Mouse (Mus musculus) adrenal gland, postnatal 4 days (tissue): ENCODE results near the gene Arhgap24. TPM values are rescaled to one million over a fixed set of nuclear protein-coding genes. Genes with fewer than 3 reads are reported as not detected.

Experiments
- DNase-seq, 2 experiments: peaks; one replicate each; pipeline ENCODE4 v3.0.0; 2021 to 2022; ENCODE audit warnings: low spot score in 2 of 2, mixed read lengths in 2 of 2
- total RNA-seq, 2 experiments: library from RNA; stranded (reverse); gene quantifications; 2 replicates each; pipeline ENCODE4 v1.2.3; 2021

The Arhgap24 gene
- total RNA-seq, 2 experiments from 2014 or later: 19.0 to 38.6 TPM

DNA sequence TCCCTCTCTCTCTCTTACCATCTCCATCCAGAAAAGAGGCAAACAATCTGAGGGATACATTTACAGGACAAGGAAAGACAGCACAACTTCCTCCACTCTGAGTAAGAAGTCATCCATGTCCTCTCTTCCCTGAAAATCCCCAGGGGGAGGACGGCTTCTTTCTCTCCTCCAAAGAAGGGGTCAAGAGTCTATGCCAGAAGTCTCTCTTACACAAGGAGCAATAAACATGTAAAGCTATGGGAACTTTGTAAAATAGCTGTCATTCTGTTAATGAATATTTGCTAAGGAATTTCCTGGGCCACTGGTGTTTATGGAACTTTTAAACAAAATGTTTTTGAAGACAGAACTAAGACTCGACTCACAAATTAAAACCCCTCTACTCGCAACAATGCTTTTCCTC lies 248.3 kb downstream of the Arhgap24 start:
- no peak for DNase-seq

DNA sequence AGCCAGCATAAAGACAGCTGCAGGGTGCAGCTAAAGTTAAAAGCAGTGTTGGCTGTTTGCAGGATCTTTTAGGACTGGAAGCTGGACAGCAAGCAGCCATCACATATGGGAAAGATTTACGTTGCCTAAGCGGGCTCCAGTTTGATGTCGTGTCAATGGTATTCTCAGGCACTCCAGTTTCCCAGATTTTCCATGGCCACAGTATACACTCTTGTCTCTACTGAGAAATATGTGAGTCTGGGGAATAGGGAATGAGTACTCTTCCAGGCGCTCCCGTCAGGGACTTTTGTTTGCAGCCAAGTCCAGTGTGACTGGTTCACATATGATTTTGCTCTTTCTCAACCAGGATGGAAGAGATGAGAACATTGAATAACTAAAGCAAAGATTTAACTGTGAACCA lies 254.9 kb downstream of the Arhgap24 start:
- no peak for DNase-seq

DNA sequence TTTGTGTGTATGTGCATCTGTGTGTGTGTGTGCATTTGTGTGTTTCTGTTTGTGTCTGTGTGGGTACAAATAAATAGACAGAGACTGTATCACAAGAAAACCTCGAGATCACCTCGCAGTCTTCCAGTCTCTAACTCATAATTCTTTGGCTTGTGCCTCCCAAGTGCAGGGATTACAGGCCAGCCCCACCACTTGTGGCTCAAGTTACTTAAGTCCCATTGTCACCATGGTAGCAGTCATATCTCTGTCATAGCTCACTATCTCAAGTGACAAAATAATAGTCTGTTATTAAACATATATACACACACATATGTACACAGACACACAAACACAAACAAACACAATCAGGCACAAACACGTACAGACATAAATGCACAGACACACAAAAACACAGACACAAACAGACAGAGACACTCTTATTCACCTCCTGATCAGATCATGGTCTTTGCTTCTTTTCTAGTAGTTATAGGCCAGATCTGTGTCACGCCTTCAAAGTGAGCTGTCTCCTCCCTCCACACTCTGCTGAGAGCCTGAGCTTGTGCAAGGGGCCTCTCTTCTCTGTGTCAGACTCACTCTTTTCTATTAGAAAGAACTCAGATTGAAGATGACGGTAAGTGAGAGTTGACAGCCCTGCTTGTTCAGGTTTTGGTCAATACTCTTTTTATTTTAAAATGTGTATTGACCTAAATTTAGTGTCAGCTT lies 261.5 kb downstream of the Arhgap24 start:
- DNase-seq: no peak

DNA sequence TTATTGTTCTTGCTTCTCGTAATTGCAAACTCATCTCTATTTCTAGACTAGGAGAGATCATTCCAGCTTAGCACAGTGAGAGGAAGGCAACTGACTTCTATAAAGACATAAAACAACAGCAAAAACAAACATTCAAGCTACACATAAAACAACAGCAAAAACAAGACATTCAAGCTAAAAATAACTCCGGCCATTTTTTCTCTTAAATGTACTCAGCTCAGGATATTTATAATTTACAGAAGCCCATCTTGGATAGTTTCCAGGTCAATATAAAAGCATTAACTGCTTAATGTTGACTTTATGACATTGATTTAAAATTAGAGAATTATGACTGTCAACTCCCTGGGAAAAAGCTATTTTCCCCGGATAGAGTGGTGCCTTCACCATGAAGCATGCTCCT lies 262.2 kb downstream of the Arhgap24 start:
- no peak for DNase-seq

DNA sequence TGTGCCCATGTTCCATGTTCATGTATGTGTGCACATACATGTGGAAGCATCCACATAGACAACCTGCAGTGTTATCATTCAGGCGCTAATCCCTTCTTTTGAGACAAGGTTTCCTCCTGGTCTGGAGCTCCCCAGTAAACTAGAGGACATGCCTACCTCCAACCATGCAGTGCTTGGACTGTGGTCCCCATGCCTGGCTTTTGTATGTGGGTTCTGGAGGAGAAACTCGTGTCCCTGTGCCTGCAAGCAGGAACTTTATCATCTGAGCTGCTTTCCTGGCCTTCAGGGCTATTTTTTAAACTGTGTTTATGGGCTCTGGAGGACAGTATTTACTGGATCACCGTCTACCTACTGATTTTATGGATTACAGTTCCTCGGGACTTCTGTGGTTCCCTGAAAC lies 262.9 kb downstream of the Arhgap24 start:
- DNase-seq: no peak

DNA sequence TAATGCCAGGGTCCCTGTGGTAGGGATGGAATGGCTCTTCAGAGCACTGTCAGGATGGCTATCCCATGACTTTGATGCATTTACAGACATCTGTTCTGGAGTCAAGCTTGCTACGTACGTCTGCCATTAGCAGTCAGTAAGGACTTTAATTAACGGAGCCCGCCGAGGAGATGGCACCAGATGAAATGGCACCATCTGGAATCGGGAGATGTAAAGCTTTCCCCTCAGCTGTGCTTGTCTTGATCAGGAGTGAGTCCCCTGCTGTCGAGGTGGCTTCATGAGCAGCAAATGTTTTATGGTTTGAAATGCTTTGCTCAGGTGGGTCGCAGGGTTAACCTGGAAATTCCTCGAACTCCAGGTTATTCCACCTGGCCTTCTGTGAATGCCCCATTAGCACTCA lies 267.0 kb downstream of the Arhgap24 start:
- no peak for DNase-seq

DNA sequence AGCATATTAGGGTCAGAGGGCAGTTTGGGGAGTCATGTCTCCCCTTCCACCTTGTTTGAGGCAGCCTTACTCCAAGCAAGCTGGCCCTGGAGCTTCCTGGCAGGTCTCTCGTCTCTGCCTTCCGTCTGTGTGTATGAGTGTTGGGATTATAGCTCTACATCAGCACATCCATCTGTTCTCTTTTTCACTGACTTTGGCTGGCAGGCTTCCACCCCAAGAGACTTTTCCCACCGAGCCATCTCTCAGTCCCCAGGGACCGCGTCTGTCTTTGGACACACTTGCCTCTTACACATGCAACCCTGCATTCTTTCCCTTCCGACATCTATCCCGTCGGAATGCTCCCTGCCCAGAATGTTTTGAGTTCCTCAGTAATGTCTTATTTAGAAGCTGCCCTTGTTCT lies 267.8 kb downstream of the Arhgap24 start:
- DNase-seq: no peak

DNA sequence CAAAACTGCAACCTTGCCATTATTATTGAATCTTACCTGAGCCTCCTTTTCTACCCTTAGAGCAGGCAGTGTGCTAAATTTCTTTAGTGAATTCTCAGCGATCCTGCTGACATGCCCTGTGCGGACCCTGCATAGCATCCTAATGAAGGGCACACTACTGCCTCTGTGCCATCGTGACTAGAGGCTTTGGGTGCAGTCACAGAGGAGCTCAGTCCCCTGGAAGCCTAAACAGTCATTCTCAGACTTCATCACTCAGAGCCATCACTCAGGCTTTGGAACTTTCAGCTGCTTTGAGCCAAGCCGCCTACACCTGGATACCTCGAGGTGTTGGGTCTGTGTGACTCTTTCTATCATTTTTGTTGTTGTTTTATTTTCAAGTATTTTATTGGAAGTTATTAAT lies 269.5 kb downstream of the Arhgap24 start:
- no peak for DNase-seq

DNA sequence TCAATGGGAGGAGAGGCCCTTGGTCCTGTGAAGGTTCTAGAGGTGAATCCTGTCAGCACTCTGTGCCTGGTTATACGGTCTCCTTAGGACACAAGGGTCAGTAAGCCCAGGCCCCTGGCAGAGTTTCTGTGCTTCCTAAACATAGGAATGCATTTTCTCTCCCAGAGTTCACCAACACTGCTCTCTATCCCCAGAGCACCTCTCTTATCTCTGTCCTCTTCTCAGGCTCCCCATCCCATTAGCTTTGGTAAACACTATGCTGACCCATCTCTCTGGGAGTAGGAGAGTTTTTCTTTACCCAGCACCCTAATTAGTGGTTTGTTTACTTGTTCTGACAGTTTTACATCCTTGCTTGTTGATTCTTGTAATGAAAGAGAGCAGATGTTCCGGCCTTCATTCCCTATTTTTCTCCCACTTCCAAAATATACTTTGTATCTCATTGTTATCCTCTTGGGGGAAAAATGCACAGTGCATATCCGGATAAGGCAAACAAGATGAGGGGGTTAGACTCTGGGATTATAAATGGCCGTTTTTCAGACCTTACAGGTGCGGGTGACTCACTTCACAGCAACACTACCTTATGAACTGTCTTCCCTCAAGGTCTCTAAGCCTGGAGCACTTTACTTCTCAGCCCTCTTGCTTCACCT lies 270.6 kb downstream of the Arhgap24 start:
- no peak for DNase-seq

DNA sequence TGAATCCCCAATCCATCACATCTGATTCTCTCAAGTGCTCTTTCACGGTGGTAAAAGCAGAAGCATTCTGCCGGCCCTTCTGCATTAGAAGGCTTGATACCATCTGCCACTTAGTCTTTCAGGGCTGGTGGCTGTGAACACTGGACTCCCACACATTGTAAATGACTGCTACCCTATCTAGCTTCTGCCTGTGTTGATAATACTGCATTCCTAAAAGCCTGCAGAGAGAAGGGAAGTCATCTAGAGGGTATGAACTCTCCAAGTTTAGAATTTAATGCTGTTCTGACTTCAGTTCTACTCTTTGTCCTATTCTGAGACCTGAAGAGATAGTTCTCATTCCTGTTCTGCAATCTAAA lies 271.1 kb downstream of the Arhgap24 start:
- no peak for DNase-seq

DNA sequence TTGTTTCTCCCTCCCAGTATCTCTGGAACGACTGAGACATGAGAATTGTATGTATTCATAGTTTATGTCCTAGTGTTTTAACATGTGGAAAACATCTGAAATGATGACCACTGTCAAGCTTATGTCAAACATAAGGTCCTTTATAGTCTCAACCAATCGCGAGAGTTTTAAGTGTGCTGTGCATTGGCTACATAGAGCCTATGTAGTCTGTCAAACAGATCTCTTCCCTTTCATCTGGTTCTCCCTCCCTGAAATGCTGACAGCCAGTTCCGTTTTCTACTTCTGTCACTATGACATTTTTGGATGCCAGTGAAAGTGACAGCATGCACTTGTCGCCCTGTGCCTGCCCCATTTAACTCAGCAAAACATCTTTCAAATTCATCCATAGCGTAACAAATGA lies 275.8 kb downstream of the Arhgap24 start:
- no peak for DNase-seq

DNA sequence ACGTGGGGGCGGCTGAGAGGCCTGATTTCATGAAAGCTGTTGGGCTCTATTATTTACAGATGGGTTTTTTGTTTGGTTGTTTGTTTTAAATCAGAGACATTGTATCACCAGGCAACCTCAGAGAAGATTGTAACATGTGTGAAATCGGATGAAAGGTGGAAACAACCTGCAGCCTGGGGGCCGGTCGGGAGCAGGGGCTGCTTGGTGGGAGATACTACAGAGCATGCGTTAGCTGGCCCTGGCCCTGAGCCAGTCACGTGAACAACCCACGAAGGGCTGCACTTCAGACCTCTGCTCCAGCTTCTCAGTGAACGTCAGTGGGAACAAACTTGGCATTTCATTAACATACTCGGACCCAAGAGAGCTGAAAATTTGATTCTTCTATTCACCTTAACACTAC lies 284.5 kb downstream of the Arhgap24 start:
- DNase-seq: no peak

DNA sequence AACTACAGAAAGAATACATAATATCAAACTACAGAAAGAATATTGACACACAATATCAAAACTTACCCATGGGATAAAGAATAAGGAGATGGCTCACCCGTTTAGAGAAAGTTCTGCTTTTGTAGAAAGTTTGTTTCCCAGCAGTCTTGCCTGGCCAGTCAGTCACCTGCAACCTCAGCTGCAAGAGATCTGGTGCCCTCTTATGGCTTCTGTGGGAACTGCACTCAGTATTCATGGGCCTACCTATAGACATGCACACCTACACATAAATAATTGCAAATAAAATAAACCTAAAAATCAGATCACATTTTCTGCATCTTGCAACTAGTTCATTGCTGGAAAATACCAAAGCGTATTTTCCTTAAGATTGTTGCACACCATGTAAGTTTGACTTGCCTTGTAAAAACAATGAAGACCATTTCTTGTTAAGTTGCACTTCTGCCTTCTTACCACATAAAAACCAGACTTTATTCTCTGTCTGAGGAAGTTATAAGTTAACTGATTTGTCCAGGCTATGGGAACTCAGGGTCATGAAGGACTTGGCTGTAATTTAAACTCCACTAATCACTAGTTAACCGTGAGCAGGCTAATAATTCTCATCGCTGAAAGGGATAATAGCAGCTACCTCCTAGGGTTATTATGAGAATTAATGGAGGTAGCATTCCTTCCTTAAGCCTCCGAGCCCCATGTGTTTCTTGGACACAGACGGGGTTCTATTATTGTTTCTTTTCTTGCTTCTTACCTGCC lies 285.3 kb downstream of the Arhgap24 start:
- DNase-seq: no peak

DNA sequence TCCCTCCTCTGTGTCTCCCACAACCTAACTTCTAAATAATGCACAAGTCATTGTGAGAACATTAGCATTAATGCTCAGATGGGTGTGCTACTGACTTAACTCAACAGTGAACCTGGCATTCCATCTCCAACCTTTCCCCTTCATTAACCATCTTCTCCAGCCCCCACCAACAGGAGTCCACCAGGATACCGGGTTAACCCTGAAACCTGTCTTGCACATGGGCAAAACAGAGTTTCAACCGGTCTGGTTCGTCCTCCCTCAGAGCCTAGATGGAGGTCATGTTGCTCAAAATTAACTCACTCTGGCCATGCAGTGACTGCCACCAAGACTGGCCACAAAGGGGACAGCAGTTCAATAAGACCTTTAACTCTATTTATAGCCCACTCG lies 285.9 kb downstream of the Arhgap24 start:
- no peak for DNase-seq

DNA sequence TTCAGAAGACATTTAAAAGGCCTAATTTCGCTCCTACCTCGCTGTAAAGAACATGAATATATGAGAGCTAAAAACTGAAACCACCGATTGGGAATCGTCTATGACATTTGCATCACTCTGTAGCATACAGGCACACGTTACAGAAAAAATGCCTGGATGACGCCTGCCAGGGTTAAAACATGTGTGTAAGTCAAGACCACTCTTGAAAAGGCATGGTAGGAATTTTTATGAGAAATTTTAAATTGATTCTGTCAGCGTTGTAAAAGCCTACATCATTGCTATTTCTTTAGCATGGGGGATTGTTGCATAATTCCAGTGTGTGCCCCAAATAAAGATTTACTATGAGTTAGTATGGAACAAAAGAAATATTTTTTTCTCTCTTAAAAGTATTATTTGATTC lies 286.6 kb downstream of the Arhgap24 start:
- no peak for DNase-seq

DNA sequence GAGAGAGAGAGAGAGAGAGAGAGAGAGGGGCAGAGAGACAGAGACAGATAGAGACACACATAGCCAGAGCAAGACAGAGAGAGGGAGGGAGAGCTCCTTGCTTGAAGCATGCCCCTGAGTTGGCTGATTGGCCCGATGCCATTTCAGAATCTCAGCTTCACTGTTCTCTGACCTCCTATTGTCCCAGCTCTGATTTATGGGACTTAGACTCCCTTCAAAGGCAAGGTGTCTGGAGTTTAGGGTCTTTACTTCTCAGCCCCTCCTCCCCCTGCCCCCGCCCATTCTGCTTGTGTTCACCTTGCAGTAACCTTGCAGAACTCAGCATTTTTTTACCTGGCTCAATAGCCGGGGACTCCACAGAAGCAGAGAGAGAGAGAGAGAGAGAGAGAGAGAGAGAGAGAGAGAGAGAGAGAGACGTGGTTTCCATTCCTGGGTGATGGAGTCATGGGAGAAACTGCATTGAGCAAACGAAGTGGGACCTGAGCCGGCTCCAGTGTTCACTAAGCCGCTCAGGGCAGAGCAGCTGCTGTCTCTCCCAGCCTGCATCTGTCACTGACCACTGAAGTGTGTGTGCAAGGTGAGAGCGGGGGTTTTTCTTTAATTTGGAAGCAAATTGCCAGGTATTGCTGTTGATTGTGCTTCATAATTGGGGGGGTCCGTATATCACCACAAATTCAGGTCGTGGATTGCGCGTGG lies 287.3 kb downstream of the Arhgap24 start:
- no peak for DNase-seq

DNA sequence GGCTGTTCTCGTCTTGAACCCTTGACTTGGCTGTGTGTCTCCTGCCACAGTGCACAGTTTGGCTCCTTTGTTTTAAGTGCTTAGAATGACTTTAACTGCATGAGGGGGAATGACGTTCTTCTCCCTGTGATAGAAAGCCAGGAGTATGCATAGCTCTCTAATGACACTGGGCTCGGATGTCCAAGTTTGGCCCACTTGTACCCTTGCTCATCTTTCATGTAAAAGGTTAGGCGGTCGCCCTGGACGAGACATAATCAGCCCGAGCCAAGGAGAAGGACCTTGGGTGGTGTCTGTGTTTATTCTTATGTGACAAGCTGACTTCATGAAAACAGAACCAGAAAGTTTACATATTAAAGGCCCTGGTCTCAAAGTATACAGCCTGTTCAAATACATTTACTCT lies 289.4 kb downstream of the Arhgap24 start:
- DNase-seq: no peak

DNA sequence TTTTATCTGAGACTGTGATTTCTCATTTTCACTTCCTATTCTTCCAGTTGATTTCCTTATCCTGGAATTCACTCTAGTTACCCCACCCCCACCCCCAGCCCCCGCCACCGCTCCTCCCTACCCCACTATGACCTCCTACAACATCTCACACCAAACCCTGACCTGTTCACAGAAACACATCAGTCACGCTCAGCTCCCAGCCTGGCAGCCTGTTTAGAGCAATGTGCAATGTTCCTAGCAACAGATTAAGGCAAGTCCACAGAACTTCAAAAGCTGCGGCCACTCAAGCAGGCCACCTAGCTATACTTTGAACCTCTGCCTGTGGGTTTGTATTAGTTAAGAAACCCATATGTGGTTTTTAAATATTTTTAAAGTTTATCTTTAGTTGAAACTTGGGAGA lies 293.3 kb downstream of the Arhgap24 start:
- no peak for DNase-seq

DNA sequence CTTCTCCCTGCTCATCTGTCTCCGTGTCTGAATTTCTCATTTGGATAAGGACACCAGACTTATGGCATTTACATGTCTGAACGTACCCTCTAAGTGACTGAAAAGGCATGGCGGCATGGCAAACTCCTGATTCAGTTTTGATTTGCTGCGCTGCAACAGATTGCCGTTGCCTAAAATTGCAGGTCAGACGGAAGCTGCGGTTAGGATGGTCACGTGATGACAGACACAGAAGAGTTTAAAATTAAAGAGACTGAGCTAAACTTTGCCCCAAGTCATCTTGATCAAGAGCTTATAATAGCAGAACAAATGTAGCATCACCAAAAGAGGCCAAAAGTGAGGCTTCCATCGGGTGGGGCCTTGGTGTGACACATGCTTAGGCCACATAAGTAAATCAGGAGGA lies 296.1 kb downstream of the Arhgap24 start:
- DNase-seq: no peak

DNA sequence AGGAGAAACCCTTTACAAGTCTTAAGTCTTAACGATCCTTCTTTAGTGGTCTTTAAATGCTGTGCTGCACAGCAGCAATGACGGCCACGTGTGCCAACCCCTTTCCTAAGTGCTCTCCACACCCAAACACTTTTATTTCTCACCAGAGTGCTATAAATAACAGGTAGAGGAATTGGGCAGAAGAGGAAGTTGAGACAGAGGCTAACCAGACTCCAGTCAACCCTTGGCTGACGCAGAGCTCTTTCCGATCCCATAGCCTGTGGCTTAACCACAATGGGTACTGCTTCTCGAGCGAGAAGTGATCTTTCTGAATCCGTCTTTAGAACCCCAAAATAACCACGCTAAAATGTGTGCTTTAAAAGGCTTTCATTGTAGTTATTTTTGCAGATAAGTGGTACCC lies 296.7 kb downstream of the Arhgap24 start:
- no peak for DNase-seq

DNA sequence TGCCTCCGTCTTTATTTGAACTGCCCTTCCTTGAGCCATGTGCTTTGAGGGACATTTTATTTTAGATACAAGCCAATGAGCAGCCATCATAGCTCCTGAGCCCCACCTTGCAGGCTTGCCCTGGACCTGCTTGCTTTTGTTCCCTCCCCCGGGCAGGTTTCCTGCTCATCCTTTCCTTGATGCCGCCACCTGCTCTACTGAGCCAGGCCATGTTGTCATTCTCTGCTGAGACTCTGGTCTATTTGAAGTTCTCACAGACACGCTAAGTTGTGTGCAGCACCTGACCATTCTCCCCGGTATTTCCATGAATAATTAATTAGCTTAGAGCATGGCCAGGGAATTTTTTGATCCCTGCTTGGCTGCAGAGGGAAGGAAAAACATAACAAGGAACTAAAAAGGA lies 297.1 kb downstream of the Arhgap24 start:
- no peak for DNase-seq

DNA sequence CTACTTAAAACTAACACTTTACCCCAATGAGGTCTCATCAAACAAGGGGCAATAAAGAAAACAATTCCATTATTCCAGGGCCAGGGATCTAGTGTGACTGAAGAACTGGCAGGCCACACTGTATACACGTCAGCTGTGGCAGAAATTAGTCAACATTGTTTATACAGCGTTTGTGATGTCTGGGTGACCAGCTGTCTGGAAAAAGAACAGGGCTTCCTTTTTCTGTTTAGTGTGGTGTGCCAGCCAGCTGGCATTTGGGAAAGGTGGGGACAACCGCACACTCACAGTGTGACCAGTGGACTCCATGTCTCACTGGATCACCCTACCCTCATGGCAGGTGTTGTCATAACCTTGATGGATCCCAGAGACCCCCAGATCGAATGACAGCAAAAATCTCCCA lies 302.4 kb downstream of the Arhgap24 start:
- no peak for DNase-seq
